Mouse (Mus musculus) kidney, postnatal 36 days (tissue): ENCODE data around the gene 1700030K09Rik.
A peak's percentile ranks its signal among the peaks of the same experiment; 100 is the strongest.

Experiments used
- DNase-seq, 2 experiments: peaks; one replicate each; pipeline ENCODE4 v3.0.0; 2021 to 2022; ENCODE audit warnings: mixed read lengths in 2 of 2

The 1700030K09Rik gene

DNA sequence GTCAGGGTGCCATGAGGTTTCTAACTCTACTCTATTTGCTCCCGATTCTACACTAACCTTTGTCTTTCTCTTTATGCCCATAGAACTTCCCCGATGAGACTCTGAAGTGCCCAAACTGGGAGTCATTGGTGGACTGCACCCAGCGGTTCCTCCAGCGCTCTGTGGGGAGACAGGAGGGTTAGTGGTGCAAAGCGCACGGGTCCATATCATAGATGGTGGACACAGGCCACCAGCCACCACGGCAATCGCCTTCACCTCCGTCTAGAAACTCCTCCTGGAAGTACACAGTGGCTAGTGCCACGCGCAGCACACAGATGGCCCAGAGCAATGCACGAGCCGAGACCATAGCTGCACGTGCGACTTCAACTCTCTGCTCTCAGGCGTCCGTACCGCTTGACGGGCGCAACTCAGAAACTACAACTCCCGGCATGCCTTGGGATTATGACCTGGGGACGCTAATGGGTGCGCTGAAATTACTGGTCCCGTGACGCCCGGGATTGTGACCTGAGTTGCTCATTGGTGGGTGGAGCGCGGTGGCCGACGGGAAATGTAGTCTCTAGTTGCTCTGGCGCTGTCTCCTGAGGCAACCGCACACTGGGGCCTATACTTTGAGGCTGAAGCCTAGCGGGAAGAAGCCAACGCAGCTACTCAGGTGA is at the start of gene 1700030K09Rik, which contains the start of gene Calr3:
1700030K09Rik (plus strand) TSS at position 543 of the 656 bp plus-strand sequence.
Calr3 (minus strand) TSS at position 533 of the 656 bp plus-strand sequence.
- DNase-seq: peak; percentile 99 to 100

DNA sequence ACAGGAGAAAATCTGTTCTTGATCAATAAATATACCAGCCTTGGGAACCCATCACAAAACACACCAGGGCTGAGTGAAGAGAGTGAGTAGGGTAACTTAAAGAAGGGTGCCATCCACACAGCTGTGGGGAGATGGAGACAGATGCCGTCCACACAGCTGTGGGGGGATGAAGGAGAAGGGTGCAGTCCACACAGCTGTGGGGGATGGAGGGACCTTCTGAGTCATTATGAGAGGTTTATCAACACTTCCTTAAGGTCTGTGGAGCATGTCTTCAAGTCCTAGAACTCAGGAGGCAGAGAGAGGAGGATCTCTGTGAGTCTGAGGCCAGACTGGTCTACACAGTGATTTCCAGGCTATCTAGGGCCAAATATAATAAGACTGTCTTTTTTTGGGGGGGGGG is 42.3 kb upstream of the 1700030K09Rik start:
- no peak for DNase-seq

DNA sequence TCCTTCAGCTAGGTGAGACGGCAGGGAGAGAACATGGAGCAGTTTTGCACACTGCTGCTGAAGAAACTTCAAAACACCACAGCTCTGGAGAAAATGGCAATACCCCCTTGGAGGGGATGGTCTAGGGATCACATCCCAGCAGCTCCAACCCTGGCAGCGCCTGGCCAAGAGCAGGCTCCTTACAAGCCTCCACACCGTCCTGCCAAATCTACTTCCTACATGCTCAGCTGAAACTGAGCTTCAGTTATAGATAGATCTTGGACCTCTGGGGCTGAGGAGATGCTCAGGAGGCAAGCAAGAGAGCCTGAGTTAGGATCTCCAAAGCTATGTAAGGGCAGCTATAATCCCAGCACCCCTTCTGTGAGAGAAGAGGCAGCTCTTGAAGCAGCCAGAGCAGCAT is 40.7 kb upstream of the 1700030K09Rik start:
- DNase-seq: no peak

DNA sequence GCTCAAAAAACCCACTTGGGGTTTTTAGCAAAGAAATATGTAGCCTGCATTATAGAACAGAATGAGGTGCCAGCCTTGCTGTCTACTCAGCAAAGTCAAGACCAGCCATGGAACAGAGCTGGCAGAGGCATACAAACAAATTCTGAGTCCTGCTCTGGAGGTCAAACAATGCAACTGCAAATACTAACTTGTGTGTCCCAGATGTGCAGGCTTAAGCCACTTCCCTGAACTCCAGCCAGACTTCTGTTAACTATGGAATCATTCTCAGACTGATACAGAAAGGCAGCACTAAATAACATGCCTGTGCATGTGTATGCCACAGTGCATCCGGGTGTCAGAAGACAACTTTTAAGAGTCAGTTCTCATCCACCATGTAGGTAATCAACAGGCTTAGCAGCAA is 35.8 kb upstream of the 1700030K09Rik start:
- DNase-seq: no peak

DNA sequence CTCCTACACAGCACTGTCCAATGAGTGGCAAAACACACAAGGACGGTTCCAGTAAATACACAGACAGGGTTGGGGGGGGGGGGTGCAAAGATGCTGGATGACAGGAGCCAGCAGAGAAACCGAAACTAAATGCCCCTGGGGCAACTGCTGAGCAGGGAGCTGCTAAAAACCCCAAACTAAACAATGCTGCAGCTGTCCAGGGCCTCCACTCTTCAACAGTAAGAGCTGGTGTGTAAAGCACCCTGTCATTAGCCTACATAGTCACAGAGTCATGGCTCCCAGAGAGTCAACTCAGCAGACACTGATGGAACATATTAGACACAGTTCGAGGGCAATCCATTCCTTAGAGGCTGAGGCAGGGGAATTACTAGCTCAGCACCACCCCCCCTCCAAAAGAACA is 34.2 kb upstream of the 1700030K09Rik start:
- no peak for DNase-seq

DNA sequence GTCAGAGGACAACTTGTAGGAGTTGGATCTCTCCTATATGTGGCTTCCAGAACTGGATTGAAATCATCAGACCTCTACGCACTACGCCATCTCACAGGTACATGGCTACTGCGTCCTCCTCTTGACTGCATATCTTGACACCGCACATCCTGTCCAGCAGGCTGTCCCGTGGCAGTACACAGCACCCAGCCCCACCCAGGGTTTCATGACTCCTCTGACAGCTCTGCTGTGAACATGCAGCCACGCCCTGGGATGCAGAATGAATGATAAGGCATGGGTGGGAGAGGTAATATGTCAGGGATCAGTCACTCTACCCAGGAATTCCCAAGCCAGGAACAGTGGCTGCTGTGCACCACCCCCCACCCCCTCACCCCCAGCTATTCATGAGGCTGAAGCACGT is 29.8 kb upstream of the 1700030K09Rik start:
- no peak for DNase-seq

DNA sequence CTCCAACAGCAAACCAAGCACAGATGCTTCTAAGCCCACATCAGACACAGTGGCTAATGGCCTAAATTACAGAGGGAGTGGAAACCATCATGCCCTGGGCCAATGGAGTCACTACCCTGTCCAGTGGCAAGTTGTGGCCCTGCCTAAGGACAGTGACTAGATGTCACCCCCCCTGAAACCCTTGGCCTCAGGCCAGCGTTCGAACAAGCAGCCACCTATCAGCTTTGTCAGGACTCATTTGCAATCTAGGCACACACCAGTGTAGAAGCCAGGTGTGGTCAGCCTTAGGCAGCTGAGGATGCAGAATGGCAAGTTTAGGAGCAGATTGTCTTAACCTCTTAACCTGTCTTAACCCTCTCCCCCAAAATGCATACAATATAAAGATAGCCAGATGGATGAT is 28.4 kb upstream of the 1700030K09Rik start:
- DNase-seq: no peak

DNA sequence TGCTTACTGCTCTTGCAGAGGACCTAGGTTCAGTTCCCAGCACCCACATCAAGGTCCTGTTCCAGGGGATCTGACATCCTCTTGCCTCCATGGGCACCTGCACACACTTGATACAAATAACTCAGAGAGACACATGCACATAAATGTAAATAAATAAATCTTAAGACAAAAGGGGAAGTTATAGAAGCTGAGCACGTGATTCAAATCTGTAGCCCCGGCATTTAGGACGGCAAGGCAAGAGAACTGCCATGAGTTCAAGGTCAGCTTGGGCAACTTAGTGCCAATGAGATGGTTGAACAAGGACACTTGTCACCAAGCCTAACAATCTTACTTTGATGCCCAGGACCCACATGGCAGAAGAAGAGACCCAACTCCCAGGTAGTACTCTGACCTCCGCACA is 25.6 kb upstream of the 1700030K09Rik start:
- DNase-seq: no peak

DNA sequence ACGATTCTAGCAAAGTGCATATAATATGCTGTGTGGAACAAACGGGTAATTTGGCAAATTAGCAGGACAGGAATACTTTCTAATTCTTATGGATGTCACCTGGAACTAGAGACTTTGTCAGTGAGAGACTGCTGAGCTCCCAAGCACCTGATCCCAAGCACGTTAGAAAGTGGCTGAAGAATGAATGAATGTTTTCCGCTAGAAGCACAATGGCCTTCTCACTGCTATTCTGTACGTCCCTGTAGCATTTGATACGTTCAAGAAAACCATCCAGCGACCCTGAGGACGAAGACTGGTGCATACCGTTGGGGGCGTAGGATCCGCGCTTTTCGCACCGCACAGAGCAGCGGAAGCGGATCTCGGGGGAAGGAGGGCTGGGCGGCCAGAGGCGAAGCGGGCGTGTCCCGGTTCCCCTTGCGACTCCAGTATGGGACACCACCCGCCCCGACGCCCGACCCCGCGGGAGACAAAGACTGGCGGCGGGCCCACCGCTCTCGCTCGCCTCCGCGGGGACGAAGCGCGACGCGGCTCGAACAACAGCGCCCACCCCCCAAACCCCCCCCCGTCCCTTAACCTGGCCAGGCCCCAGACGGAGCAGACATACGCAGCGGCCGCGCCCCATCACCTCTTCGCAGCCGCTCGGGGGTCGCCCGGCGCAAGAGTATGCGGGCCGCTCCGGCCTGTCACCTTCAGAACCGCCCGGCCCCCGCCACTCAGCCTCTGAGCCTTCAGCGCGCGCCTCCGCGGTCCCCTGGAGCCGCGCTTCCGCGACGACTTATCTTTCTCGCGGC is 22.9 kb upstream of the 1700030K09Rik start:
- DNase-seq: peak in 1 of 2 experiments; percentile 58

DNA sequence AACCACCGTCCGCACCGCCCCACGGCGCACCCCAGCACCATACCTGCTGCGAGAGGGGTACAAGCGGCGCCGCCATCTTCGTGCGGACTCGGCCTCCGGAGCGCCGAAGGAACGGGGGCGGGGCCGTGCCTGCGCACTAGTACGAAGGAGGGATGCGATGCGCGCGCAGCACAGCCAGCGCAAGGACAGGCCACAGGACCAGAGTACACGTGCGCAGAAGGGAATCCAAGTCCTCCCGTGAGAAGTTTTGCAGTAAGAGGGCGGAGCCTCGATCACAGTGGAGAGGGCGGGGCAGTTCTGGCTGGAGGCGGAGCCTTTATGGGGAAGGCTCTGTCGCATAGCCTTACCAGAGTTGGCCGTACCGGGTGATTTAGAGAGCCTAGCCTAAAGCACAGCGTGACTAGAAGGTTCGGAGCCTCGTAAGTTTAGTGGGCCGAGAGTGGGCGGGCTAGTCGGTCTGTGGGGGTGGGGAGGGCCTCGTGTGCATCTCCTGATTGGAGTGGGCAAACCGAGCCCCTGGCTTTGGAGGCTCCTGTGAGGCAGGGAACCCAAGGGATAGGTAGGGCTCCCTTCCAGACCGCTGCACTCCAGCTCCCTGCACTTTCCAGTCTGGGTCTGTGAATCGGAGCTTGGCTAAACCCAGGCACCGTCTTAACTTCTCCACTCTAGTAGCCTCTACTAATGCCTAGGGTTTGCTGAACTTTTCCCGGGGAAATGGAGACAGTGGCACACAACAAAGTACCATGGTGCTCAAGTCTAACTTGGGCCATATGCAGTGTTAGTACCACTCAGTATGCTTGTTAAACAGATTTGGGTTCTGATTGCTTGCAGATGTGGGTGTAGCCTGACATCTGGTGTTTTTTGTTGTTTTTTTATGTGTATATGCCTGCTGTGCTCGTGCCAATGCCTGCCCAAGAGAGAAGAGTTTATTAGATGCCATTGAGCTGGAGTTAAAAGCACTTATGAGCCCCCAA is 22.0 kb upstream of the 1700030K09Rik start, which contains the start of gene Eps15l1:
Eps15l1 (minus strand) TSS at position 99 of the 974 bp plus-strand sequence.
- DNase-seq: peak; percentile 100

DNA sequence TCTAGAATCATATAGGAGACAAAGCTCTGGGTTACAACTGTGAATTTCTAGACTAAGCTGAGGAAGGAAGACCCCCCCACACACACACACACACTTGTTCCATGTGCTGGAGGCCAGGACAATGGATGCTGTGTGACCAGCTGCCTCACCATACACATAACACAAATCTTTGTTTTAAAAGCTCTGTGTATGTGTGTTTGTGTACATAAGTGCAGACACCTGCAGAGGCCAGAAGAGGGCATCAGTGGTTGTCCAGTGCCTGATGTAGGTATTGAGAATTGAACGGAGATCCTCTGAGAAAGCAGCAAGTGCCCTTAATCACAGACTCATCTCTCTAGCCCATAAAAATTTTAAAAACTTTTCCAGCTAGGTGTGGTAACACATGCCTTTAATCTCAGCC is 20.8 kb upstream of the 1700030K09Rik start:
- peak in 1 of 2 experiments; percentile 38 for DNase-seq

DNA sequence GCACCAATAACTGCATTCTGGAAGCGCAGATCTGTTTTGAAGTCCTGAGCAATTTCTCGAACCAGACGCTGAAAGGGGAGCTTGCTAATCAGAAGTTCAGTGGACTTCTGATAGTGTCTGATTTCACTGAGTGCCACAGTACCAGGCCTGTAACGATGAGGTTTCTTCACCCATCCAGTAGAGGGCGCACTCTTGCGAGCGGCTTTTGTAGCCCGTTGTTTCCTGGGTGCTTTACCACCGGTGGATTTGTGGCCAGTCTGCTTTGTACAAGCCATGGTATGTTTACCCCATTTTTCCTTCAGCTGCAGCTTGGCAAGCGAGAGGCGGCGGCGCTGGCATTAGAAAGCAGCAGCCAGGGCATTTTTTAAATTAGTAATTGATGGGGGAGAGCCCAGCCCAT is 14.0 kb upstream of the 1700030K09Rik start:
- peak in 1 of 2 experiments; percentile 68 for DNase-seq

DNA sequence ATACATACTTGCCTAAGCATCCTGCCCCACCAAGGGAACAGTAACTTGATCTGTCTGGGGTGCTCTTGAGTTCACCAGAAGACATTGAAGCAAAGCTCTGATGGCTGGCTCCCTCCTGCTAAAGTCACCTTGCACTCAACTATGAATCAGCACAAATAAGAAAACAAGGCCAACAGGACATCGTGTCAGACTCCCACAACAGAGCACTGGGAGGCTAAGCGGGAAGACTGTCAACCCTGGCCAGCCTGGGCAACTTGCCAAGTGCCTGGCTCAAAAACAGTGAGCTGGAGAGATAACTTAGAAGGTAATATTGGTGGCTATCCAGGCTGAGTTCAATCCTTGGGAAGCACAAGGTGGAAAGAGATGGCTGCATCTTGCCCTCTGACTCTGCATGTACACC is 8.7 kb upstream of the 1700030K09Rik start:
- DNase-seq: peak; percentile 52 to 82

DNA sequence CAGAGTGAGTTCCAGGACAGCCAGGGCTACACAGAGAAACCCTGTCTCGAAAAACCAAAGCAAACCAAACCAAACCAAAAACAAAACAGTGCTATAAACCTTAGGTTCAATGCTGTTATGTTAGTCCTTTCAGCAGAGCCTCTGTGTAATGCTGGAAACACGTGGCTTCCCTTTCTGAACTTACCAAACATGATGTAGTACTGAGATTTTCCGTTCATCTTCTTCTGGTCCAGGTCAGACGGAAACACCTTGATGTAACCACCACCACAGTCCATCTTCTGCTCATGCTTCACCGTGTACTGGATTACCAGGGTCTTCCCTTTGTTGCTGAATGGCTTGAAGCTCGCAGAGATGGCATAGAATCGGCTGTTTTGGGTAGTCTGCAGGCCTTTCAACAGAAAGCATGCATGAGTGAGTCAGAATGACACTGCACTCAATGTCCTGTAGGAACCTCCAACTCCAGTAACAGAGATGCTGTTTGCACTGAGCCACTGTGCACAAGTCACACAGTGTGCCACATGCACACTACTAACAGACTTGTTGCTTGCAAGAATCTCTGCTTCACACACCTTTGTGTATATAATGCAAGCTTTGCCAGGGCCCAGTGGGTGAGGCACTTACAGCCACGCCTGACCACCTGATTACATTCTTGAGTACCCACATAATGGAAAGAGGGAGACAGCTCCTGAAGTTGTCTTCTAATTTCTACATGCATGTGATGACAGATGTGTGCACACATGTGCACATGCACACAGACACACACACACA is 5.2 kb upstream of the 1700030K09Rik start:
- DNase-seq: no peak

DNA sequence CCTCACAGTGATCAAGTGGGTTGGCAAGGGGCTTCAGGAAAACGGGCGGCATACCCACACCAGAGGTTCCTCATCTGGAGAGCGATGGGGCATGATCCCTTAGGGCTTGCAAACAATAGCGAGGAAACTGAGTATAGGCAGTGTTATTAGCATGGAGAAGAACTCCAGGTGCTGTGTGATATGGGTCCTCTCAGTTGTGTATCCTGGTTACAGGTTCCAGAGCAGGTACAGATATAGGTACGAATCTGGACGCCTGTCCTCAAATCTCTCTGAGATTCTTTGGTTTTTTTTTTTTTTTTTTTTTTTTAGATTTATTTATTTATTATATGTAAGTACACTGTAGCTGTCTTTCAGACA is 292 bp downstream of the 1700030K09Rik start:
- no peak for DNase-seq

DNA sequence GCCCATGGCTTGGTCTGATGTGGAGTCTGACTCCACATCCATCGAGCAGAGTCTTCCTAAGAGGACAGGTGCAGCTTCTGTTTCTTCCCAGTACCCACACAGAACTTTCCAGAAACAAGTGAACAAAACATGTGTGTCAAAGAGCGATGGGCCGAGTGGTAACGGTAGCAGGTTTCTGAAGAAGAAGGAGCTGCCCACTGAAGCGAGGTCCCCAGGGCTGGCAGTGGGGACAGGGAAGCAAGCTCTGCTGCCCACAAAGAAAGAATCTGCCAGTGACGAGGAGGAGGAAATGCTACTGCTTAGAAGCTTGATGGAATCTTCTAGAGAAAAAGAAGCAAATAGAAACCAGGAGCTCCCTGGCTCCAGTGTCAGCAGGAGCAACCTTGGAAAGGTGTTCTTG is 1.4 kb downstream of the 1700030K09Rik start:
- DNase-seq: no peak

DNA sequence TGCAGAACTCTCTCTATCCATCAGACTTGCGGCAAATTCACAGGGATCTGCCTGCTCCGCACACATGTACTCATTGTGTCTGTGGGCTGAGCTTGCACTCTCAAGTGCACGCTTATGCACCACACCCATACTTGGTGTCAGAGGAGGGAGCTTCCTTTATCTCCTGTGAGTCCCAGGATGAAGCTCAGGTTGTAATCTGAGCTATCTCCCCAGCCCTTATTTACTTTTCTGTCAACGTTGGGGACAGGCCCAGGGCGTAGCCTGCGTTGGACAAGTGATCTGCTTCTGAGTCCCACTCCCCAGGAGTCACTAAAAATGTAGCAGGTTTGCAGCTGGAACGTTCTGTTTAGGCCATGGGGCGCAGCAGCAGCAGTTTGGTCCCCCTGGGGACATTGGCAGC is 7.8 kb downstream of the 1700030K09Rik start:
- no peak for DNase-seq

DNA sequence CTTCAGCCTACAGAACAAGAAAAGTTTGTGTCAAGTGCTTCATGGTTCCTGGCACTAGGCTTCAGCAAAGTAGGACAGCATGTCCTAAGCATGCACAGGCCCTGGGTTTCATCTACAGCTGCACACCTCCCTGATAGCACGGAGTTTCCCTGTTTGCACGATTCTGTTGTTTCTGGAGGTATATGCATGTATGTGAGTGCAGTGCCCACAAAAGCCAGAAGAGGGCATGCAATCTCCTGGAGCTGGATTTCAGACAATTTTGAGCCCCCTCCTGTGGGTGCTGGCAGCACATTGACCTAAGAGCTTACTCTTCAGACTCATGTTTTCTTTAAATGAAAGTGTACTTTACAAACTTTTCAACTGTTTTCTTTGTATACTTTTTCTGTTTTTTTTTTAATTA is 10.2 kb downstream of the 1700030K09Rik start:
- no peak for DNase-seq

DNA sequence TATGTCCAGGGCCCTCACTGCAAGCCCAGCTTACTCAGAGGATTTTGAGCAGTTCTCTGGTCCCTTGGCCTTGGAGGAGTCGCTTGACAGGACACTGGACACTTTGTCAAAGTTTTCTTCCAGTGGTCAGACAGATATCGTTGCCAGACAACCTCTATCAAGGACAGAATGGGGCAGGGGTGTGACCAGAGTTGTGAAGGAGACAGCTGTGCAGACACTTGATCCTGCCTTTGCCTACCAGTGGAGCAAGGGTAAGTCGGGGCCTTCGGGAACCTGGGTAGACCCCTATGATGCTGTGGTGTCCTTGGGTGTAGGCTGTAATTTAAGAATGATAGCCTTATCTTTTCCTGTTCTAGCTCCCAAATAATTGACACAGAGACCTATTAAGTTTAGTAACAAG is 11.6 kb downstream of the 1700030K09Rik start:
- DNase-seq: no peak

DNA sequence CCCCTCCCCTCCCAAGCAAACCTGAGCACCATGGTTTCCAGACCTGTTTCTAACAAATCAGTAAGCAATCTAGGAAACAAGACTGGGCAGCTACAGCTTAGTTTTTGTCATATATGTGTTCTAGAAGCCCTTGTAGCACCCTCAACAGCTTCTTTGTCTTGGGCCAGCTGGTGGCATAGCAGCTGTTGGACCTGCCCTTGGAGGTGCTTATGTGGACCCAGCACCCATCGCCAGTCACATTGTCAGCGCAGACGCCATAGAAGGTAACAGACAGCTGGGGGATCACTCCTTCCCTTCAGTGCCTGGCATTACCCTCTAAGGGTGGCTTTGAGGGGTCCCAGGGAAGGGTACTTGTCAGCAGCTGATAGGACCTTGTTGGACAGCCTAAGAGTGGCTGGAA is 14.1 kb downstream of the 1700030K09Rik start:
- DNase-seq: no peak

DNA sequence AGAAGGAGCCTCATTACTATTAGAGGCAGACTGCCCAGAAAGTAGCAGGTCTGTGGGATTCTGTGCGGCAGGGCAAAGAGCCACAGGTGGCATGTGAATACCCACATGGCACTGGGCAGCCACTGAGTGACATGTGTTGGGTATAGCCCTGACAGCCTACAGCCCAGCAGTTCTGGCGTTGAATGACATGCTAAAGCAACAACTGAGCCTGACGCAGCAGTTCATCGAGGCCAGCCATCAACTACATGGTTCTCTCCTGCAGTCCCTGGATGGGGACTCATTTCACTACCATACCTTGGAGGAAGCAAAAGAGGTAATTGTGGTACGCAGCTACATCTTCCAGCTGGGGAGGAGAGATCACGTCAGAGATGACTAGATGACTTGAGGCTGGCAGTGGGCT is 14.8 kb downstream of the 1700030K09Rik start:
- no peak for DNase-seq

DNA sequence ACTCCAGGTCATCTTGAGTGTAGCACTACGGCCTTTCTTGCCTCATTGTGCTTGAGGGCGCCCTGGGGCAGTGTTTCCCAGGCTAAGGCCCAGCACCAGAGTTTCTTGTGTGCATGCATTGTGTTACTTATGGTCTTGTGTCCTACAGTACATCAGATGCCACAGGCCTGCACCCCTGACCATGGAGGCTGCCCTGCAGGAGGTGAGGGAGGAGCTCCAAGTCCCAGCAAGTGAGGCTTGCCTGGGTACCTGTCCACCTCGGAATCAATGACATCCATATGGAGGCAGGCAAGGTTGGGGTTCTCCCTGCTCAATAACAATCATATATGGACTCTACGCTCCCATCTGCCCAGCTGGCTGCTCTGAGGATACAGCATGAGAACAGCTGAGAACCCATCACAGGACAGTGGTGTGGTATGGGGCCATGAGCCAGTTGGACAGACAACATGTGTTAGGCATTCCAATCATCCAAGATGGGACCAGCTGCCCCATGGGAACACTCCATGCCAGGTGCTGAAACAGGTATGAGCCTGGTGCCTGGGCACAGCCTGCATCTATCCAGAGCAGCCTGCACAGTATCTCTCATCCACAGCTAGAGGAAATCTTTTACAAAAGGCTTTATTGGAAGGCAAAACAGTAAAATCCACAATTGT is 16.3 kb downstream of the 1700030K09Rik start:
- DNase-seq: no peak
